Mouse (Mus musculus): ENCODE measurements at regions not wholly inside any gene's neighbourhood (a gene's known extent, or its start where the extent isn't known, plus 50 kb on each side); places are given as distances from the start of the nearest gene placed in this dataset.

- H3K4me3 ChIP-seq = no peak overlapping the region
- no peaks in the 10 kb centered on the region for H3K9me3 ChIP-seq
- H3K27me3 ChIP-seq = no peaks in the 10 kb centered on the region
- ATAC-seq (ENCODE audit: low FRiP score, low read depth) = no peak
- H3K9ac ChIP-seq = no peak overlapping the region
- H3K27ac ChIP-seq (replicated peaks) = no peak overlapping the region
- 82% methylated on average over 6 of the region's 6 CpGs for WGBS
- H3K36me3 ChIP-seq = no peaks in the 10 kb centered on the region
- peaks cover 15% of the 10 kb centered on the region for H3K4me1 ChIP-seq (replicated peaks)
- H3K4me2 ChIP-seq = no peak overlapping the region
Observed at GRCm38 (mm10) chr11:33007366-33007765, 139.8 kb downstream of the Fgf18 start.

GRCm38 (mm10) chr11:33005183-33005582, 142.0 kb downstream of the Fgf18 start:
- H3K4me2 ChIP-seq = no peak overlapping the region
- ATAC-seq (ENCODE audit: low FRiP score, low read depth) = no peak
- peak overlapping the region; percentile 54; the same call in 1 of the 2 replicates for H3K27ac ChIP-seq (replicated peaks)
- 19% methylated on average over 4 of the region's 4 CpGs for WGBS
- no peaks in the 10 kb centered on the region for H3K9me3 ChIP-seq
- no peak overlapping the region for H3K9ac ChIP-seq
- no peaks in the 10 kb centered on the region for H3K36me3 ChIP-seq
- H3K4me1 ChIP-seq (replicated peaks) = peaks cover 15% of the 10 kb centered on the region
- H3K4me3 ChIP-seq = no peak overlapping the region
- H3K27me3 ChIP-seq = no peaks in the 10 kb centered on the region

- no peak overlapping the region for H3K4me3 ChIP-seq
- no peak overlapping the region for H3K4me2 ChIP-seq
- no peaks in the 10 kb centered on the region for H3K36me3 ChIP-seq
- H3K27ac ChIP-seq (replicated peaks) = peak overlapping the region; percentile 54; the same call in 1 of the 2 replicates
- H3K9me3 ChIP-seq = no peaks in the 10 kb centered on the region
- H3K4me1 ChIP-seq (replicated peaks) = peaks cover 15% of the 10 kb centered on the region
- H3K9ac ChIP-seq = no peak overlapping the region
- no peaks in the 10 kb centered on the region for H3K27me3 ChIP-seq
- WGBS = 79% methylated on average over 11 of the region's 11 CpGs
- ATAC-seq (ENCODE audit: low FRiP score, low read depth) = no peak
Observed at GRCm38 (mm10) chr11:33004603-33005002, 142.6 kb downstream of the Fgf18 start.

GRCm38 (mm10) chr11:32999684-33000255, 147.4 kb downstream of the Fgf18 start:
- H3K4me1 ChIP-seq (replicated peaks) = peaks cover 4% of the 10 kb centered on the region
- H3K4me2 ChIP-seq = no peak overlapping the region
- no peak overlapping the region for H3K4me3 ChIP-seq
- no peak overlapping the region for H3K9ac ChIP-seq
- 71% methylated on average over 4 of the region's 4 CpGs for WGBS
- ATAC-seq (ENCODE audit: low FRiP score, low read depth) = no peak
- no peak overlapping the region for H3K27ac ChIP-seq (replicated peaks)
- no peaks in the 10 kb centered on the region for H3K9me3 ChIP-seq
- H3K36me3 ChIP-seq = no peaks in the 10 kb centered on the region
- H3K27me3 ChIP-seq = no peaks in the 10 kb centered on the region

GRCm38 (mm10) chr11:32998687-32999605, 148.3 kb downstream of the Fgf18 start:
- 80% methylated on average over 14 of the region's 14 CpGs for WGBS
- ATAC-seq (ENCODE audit: low FRiP score, low read depth) = no peak
- Histone ChIP-seq H3K36me3 (no peaks in the 10 kb centered on the region), H3K27me3 (no peaks in the 10 kb centered on the region), H3K4me3 (no peak overlapping the region), H3K27ac (replicated peaks) (no peak overlapping the region), H3K9me3 (no peaks in the 10 kb centered on the region), H3K4me1 (replicated peaks) (no peaks in the 10 kb centered on the region), H3K4me2 (no peak overlapping the region), H3K9ac (no peak overlapping the region)

GRCm38 (mm10) chr11:32994391-32994790, 152.8 kb downstream of the Fgf18 start:
- no peak overlapping the region for H3K4me2 ChIP-seq
- H3K36me3 ChIP-seq = no peaks in the 10 kb centered on the region
- no peak overlapping the region for H3K4me3 ChIP-seq
- no peak overlapping the region for H3K27ac ChIP-seq (replicated peaks)
- ATAC-seq (ENCODE audit: low FRiP score, low read depth) = no peak
- no peaks in the 10 kb centered on the region for H3K9me3 ChIP-seq
- H3K9ac ChIP-seq = no peak overlapping the region
- WGBS = 79% methylated on average over 4 of the region's 4 CpGs
- H3K27me3 ChIP-seq = no peaks in the 10 kb centered on the region
- H3K4me1 ChIP-seq (replicated peaks) = no peaks in the 10 kb centered on the region

- Histone ChIP-seq H3K36me3 (no peaks in the 10 kb centered on the region), H3K9me3 (no peaks in the 10 kb centered on the region), H3K27ac (replicated peaks) (no peak overlapping the region), H3K27me3 (no peaks in the 10 kb centered on the region), H3K4me2 (no peak overlapping the region), H3K4me3 (no peak overlapping the region), H3K9ac (no peak overlapping the region), H3K4me1 (replicated peaks) (no peaks in the 10 kb centered on the region)
- ATAC-seq (ENCODE audit: low FRiP score, low read depth) = no peak
- 83% methylated on average over 8 of the region's 8 CpGs for WGBS
Observed at GRCm38 (mm10) chr11:32993439-32993838, 153.8 kb downstream of the Fgf18 start.

GRCm38 (mm10) chr11:32991036-32991616, 156.1 kb downstream of the Fgf18 start:
- Histone ChIP-seq H3K4me1 (replicated peaks) (no peaks in the 10 kb centered on the region), H3K27me3 (no peaks in the 10 kb centered on the region), H3K4me2 (no peak overlapping the region), H3K27ac (replicated peaks) (no peak overlapping the region), H3K4me3 (no peak overlapping the region), H3K36me3 (no peaks in the 10 kb centered on the region), H3K9ac (no peak overlapping the region), H3K9me3 (no peaks in the 10 kb centered on the region)
- 89% methylated on average over 5 of the region's 5 CpGs for WGBS
- no peak for ATAC-seq (ENCODE audit: low FRiP score, low read depth)

GRCm38 (mm10) chr11:32990201-32990600, 157.0 kb downstream of the Fgf18 start:
- 95% methylated on average over 12 of the region's 12 CpGs for WGBS
- no peak overlapping the region for H3K9ac ChIP-seq
- H3K9me3 ChIP-seq = no peaks in the 10 kb centered on the region
- ATAC-seq (ENCODE audit: low FRiP score, low read depth) = no peak
- H3K36me3 ChIP-seq = no peaks in the 10 kb centered on the region
- no peak overlapping the region for H3K4me3 ChIP-seq
- no peak overlapping the region for H3K4me2 ChIP-seq
- no peaks in the 10 kb centered on the region for H3K27me3 ChIP-seq
- no peak overlapping the region for H3K27ac ChIP-seq (replicated peaks)
- no peaks in the 10 kb centered on the region for H3K4me1 ChIP-seq (replicated peaks)

- no peak for ATAC-seq (ENCODE audit: low FRiP score, low read depth)
- WGBS = 94% methylated on average over 7 of the region's 7 CpGs
Observed at GRCm38 (mm10) chr11:32978899-32979298, 154.5 kb upstream of the Smim23 start.

GRCm38 (mm10) chr11:32976572-32976971, 152.2 kb upstream of the Smim23 start:
- ATAC-seq (ENCODE audit: low FRiP score, low read depth) = no peak
- 81% methylated on average over 2 of the region's 2 CpGs for WGBS
- no peaks in the 10 kb centered on the region for H3K36me3 ChIP-seq
- no peaks in the 10 kb centered on the region for H3K27me3 ChIP-seq
- H3K4me2 ChIP-seq = no peak overlapping the region
- no peak overlapping the region for H3K27ac ChIP-seq (replicated peaks)
- no peak overlapping the region for H3K9ac ChIP-seq
- no peaks in the 10 kb centered on the region for H3K9me3 ChIP-seq
- H3K4me1 ChIP-seq (replicated peaks) = no peaks in the 10 kb centered on the region
- no peak overlapping the region for H3K4me3 ChIP-seq

More at GRCm38 (mm10) chr11:32978899-32979298, 154.5 kb upstream of the Smim23 start:
- H3K4me3 ChIP-seq = no peak overlapping the region
- H3K27ac ChIP-seq (replicated peaks) = no peak overlapping the region
- no peaks in the 10 kb centered on the region for H3K36me3 ChIP-seq
- H3K4me1 ChIP-seq (replicated peaks) = no peaks in the 10 kb centered on the region
- no peaks in the 10 kb centered on the region for H3K9me3 ChIP-seq
- no peak overlapping the region for H3K9ac ChIP-seq
- no peaks in the 10 kb centered on the region for H3K27me3 ChIP-seq
- H3K4me2 ChIP-seq = no peak overlapping the region

- no peaks in the 10 kb centered on the region for H3K9me3 ChIP-seq
- WGBS = 81% methylated on average over 4 of the region's 4 CpGs
- no peaks in the 10 kb centered on the region for H3K4me1 ChIP-seq (replicated peaks)
- H3K4me3 ChIP-seq = no peak overlapping the region
- no peaks in the 10 kb centered on the region for H3K27me3 ChIP-seq
- H3K4me2 ChIP-seq = no peak overlapping the region
- no peak overlapping the region for H3K27ac ChIP-seq (replicated peaks)
- no peak overlapping the region for H3K9ac ChIP-seq
- H3K36me3 ChIP-seq = no peaks in the 10 kb centered on the region
- no peak for ATAC-seq (ENCODE audit: low FRiP score, low read depth)
Observed at GRCm38 (mm10) chr11:32973453-32973852, 149.0 kb upstream of the Smim23 start.
